ENCODE assay signal across 9 mouse cellular contexts in the genomic region with DNA sequence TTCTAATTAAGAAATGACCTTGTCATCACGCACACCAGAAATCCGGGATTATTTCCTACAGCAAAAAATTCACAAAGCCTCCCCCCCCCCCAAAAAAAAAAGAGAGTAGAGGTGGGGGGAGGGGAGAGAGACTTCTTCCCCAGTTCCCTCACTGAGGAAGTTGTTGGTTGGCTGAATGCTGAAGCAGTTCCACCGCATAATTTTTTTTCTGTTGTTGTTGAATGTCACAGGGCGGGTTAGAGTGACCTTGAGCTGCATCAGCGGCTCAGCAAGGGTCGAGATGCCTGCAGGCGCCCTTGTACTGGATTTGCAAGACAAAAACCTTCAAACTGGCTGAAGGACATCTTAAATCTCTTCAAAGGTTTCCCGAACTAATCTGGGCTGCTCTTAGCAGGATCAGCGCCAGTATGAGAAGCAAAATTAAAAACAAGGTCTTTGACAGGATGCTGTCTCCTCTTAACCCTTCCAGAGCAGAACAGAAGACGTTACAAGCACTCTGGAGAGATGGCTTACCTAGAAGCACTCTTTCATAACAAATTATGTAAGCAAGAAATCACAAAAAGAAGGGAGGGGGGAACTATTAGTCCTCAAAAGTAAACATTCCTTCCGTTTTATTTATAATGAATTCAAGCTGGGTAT. TPM values are rescaled to one million over a fixed set of nuclear protein-coding genes. Genes with fewer than 3 reads are reported as not detected.
DNase-seq lines count a peak whose midpoint lies in the region; ATAC-seq and TF ChIP-seq lines count a peak whose summit lies in the region.
"Had no signal": no experiment of that assay in that cellular context is flagged by ENCODE, and none has a peak within 500 bp of the region (broad histone marks: within the 10 kb centered on the region; RNA-seq: fewer than 3 reads in every experiment).

No protein-coding gene starts in this region.

- WGBS in thymus, adult 2 months = 25% methylated on average over 11 of the region's 11 CpGs
- 10% methylated on average over 11 of the region's 11 CpGs for WGBS in embryonic facial prominence, embryonic 15.5 days
- 3% methylated on average over 11 of the region's 11 CpGs for WGBS in hindbrain, embryonic 16.5 days
- 2% methylated on average over 11 of the region's 11 CpGs for WGBS in midbrain, embryonic 11.5 days

- no peaks in the 10 kb centered on the region for H3K36me3 ChIP-seq in thymus, adult 2 months (ENCODE audit: control insufficient read depth, insufficient read depth, low read length)
- H3K36me3 ChIP-seq in embryonic facial prominence, embryonic 15.5 days = no peaks in the 10 kb centered on the region
- no peaks in the 10 kb centered on the region for H3K36me3 ChIP-seq in hindbrain, embryonic 16.5 days (ENCODE audit: control insufficient read depth, insufficient read depth, low read length)
- no peaks in the 10 kb centered on the region for H3K36me3 ChIP-seq in midbrain, embryonic 11.5 days (ENCODE audit: control insufficient read depth, insufficient read depth, low read length)

- peak overlapping the region; percentile 81 for H3K27ac ChIP-seq in thymus, adult 2 months (ENCODE audit: control insufficient read depth, insufficient read depth, low read length)
- H3K27ac ChIP-seq in embryonic facial prominence, embryonic 15.5 days (replicated peaks) = no peak overlapping the region
- H3K27ac ChIP-seq in hindbrain, embryonic 16.5 days (ENCODE audit: low read depth, low read length) = peak overlapping the region; percentile 49
- no peak overlapping the region for H3K27ac ChIP-seq in midbrain, embryonic 11.5 days (ENCODE audit: low read depth, low read length)

- no peak for TF ChIP-seq CTCF in thymus, adult 2 months (IDR thresholded peaks at IDR 0.05; ENCODE audit: borderline replicate concordance, control insufficient read depth, extremely low read depth, insufficient read depth, low read length, poor library complexity)

- ATAC-seq in embryonic facial prominence, embryonic 15.5 days (ENCODE audit: insufficient number of reproducible peaks, low FRiP score, low TSS enrichment, low read depth) = no peak
- ATAC-seq in hindbrain, embryonic 16.5 days = no peak; the same call in 1 of the 2 replicates
- ATAC-seq in midbrain, embryonic 11.5 days (ENCODE audit: low FRiP score) = peak; percentile 83

- H3K4me1 ChIP-seq in thymus, adult 2 months (replicated peaks; ENCODE audit: control insufficient read depth, insufficient read depth, low read length) = peaks cover 11% of the 10 kb centered on the region
- H3K4me1 ChIP-seq in embryonic facial prominence, embryonic 15.5 days = peaks cover 22% of the 10 kb centered on the region
- H3K4me1 ChIP-seq in hindbrain, embryonic 16.5 days (ENCODE audit: control insufficient read depth, insufficient read depth, low read depth, low read length) = peaks cover 24% of the 10 kb centered on the region
- H3K4me1 ChIP-seq in midbrain, embryonic 11.5 days (ENCODE audit: control insufficient read depth, insufficient read depth, low read length) = peaks cover 36% of the 10 kb centered on the region

- peak overlapping the region; percentile 27; the same call in 1 of the 2 replicates for H3K4me2 ChIP-seq in embryonic facial prominence, embryonic 15.5 days (replicated peaks)
- peak overlapping the region; percentile 42 for H3K4me2 ChIP-seq in hindbrain, embryonic 16.5 days (ENCODE audit: low read length)
- H3K4me2 ChIP-seq in midbrain, embryonic 11.5 days = peak overlapping the region; percentile 2

- no peaks in the 10 kb centered on the region for H3K9me3 ChIP-seq in embryonic facial prominence, embryonic 15.5 days (replicated peaks)
- H3K9me3 ChIP-seq in hindbrain, embryonic 16.5 days (ENCODE audit: control insufficient read depth, low read length) = no peaks in the 10 kb centered on the region
- H3K9me3 ChIP-seq in midbrain, embryonic 11.5 days (ENCODE audit: control insufficient read depth, low read length) = no peaks in the 10 kb centered on the region
- H3K9me3 ChIP-seq: megakaryocyte, embryonic 14.5 days had no signal

- DNase-seq in thymus, adult 2 months = peak; percentile 18
- no peak for DNase-seq in thymus, postnatal 4 days
- DNase-seq in midbrain, embryonic 11.5 days (ENCODE audit: low spot score, missing footprints) = peak; percentile 92
- no peak for DNase-seq in spleen, postnatal 10 days (ENCODE audit: low spot score in 2 of 2)
- DNase-seq in layer of hippocampus, adult 9-10 months (ENCODE audit: low spot score) = no peak
- no peak for DNase-seq in gastrocnemius, postnatal 36 days

- intact Hi-C loops in gastrocnemius, postnatal 36 days (cut with DNase I) = loop anchor here (10.0 kb wide), 1 partner anchor 113 kb away; no protein-coding TSS in a partner anchor

- TF ChIP-seq POLR2A in thymus, adult 2 months (IDR thresholded peaks at IDR 0.05; ENCODE audit: control insufficient read depth, extremely low read depth, insufficient read depth, low read length, poor library complexity) = no peak

- H3K4me3 ChIP-seq in thymus, adult 2 months (ENCODE audit: control insufficient read depth, insufficient read depth, low read length) = no peak overlapping the region
- H3K4me3 ChIP-seq in embryonic facial prominence, embryonic 15.5 days (replicated peaks) = no peak overlapping the region
- H3K4me3 ChIP-seq in hindbrain, embryonic 16.5 days (ENCODE audit: low read length) = peak overlapping the region; percentile 7; the same call in 1 of the 2 replicates
- no peak overlapping the region for H3K4me3 ChIP-seq in midbrain, embryonic 11.5 days (ENCODE audit: low read depth, low read length)
- H3K4me3 ChIP-seq: megakaryocyte, embryonic 14.5 days had no signal

- no peaks in the 10 kb centered on the region for H3K27me3 ChIP-seq in thymus, adult 2 months (ENCODE audit: control insufficient read depth, insufficient read depth, low read length)
- no peaks in the 10 kb centered on the region for H3K27me3 ChIP-seq in embryonic facial prominence, embryonic 15.5 days
- no peaks in the 10 kb centered on the region for H3K27me3 ChIP-seq in hindbrain, embryonic 16.5 days (replicated peaks; ENCODE audit: control insufficient read depth, insufficient read depth, low read length)
- no peaks in the 10 kb centered on the region for H3K27me3 ChIP-seq in midbrain, embryonic 11.5 days (ENCODE audit: control insufficient read depth, insufficient read depth, low read length)
- H3K27me3 ChIP-seq: megakaryocyte, embryonic 14.5 days had no signal

- no peak overlapping the region for H3K9ac ChIP-seq in embryonic facial prominence, embryonic 15.5 days
- H3K9ac ChIP-seq in hindbrain, embryonic 16.5 days (ENCODE audit: low read depth, low read length) = 0 out of 2 replicates have a peak overlapping the region, but pooled peaks have one; percentile 18
- no peak overlapping the region for H3K9ac ChIP-seq in midbrain, embryonic 11.5 days (ENCODE audit: low read length)

RNA-seq across cellular contexts. Expression of a gene that starts 52.0 kb away (rescaled TPM):
- polyA plus RNA-seq in thymus, adult 2 months (2012; rRNA removed) = 23.7 and 44.1 TPM in 2 replicates
- polyA plus RNA-seq in embryonic facial prominence, embryonic 15.5 days (2015; fragmentation: Nextera tagmentation; extraction: Ambion mirVana) = 43.8 and 45.5 TPM in 2 replicates
- 29.0 and 30.4 TPM in 2 replicates for polyA plus RNA-seq in hindbrain, embryonic 16.5 days (2015; fragmentation: Nextera tagmentation; extraction: Ambion mirVana)
- polyA plus RNA-seq in midbrain, embryonic 11.5 days (2014; fragmentation: Nextera tagmentation; extraction: Ambion mirVana) = 20.7 and 24.3 TPM in 2 replicates
- 10 to 100 TPM; 38.2 to 40.5 TPM for total RNA-seq in gastrocnemius, postnatal 36 days (2021)

Comparison
In these comparisons a context has a peak if more than half of its experiments do, and no peak if none do; other contexts are left out.
1. DNase-seq: peak in thymus, adult 2 months (single experiment) and midbrain, embryonic 11.5 days (single experiment); none in thymus, postnatal 4 days (single experiment), spleen, postnatal 10 days (0 of 2), layer of hippocampus, adult 9-10 months (single experiment) and gastrocnemius, postnatal 36 days (0 of 2).
2. H3K27ac ChIP-seq: peak in thymus, adult 2 months (single experiment) and hindbrain, embryonic 16.5 days (single experiment); none in embryonic facial prominence, embryonic 15.5 days (single experiment) and midbrain, embryonic 11.5 days (single experiment).
3. Peak in every context shown above with its lines, with median percentiles within 50 percentile points of each other: H3K4me2 ChIP-seq.